Mouse (Mus musculus) heart, adult 2 months (tissue): ENCODE results near the gene Stfa1.
"Not testable (repeated sequence)": the region's sequence is repeated elsewhere in the genome, so short reads cannot be mapped to it uniquely, and the experiment has no call there.

ENCODE experiments used
- CTCF ChIP-seq: fragments of 200-600 bp; IDR thresholded peaks from 2 replicates; pipeline ENCODE4 v1.8.1; 2022; ENCODE audit warnings: antibody characterized with exemption, mild to moderate bottlenecking, moderate library complexity
- EP300 ChIP-seq: fragments of 200-500 bp; IDR thresholded peaks from 2 replicates; pipeline ENCODE4 v1.6.1; 2011; ENCODE audit warnings: low read depth, low read length, control low read depth; ENCODE audit not compliant: insufficient read depth
- POLR2A ChIP-seq: fragments of 200-500 bp; IDR thresholded peaks from 2 replicates; pipeline ENCODE4 v1.6.1; 2011; ENCODE audit warnings: mild to moderate bottlenecking, low read depth, low read length, control low read depth; ENCODE audit not compliant: insufficient read depth

- not testable (repeated sequence) for TF ChIP-seq CTCF, EP300, POLR2A
These were observed 16.2 kb upstream of the Stfa1 start for GRCm38 (mm10) chr16:36260585-36260984.
